37 mouse cellular contexts compared by ENCODE assay signal in genomic region chrX:9274321-9274720, GRCm38 (mm10). TPM values are rescaled to one million over a fixed set of nuclear protein-coding genes. Genes with fewer than 3 reads are reported as not detected.
DNase-seq lines count a peak whose midpoint lies in the region; ATAC-seq and TF ChIP-seq lines count a peak whose summit lies in the region.
"Had no signal": no experiment of that assay in that cellular context is flagged by ENCODE, and none has a peak within 500 bp of the region (broad histone marks: within the 10 kb centered on the region; RNA-seq: fewer than 3 reads in every experiment).

No protein-coding gene starts in this region.

- no peaks in the 10 kb centered on the region for H3K36me3 ChIP-seq in heart, embryonic 12.5 days
- H3K36me3 ChIP-seq in liver, embryonic 12.5 days, result no peaks in the 10 kb centered on the region
- no peaks in the 10 kb centered on the region for H3K36me3 ChIP-seq in liver, postnatal 0 days (replicated peaks; ENCODE audit: insufficient read depth, low read length)
- H3K36me3 ChIP-seq: embryonic facial prominence, embryonic 12.5 days; intestine, embryonic 15.5 days; limb, embryonic 12.5 days; neural tube, embryonic 15.5 days; stomach, embryonic 15.5 days had no signal

- H3K9ac ChIP-seq in heart, embryonic 12.5 days, result no peak overlapping the region
- H3K9ac ChIP-seq in liver, embryonic 12.5 days, result peak overlapping the region; percentile 90
- H3K9ac ChIP-seq in liver, postnatal 0 days (replicated peaks), result peak overlapping the region; percentile 41
- H3K9ac ChIP-seq: embryonic facial prominence, embryonic 12.5 days; intestine, embryonic 15.5 days; limb, embryonic 12.5 days; neural tube, embryonic 15.5 days; stomach, embryonic 15.5 days had no signal

- no peak for TF ChIP-seq CTCF in liver, postnatal 0 days (IDR thresholded peaks at IDR 0.05; ENCODE audit: low read depth)

- ATAC-seq in heart, embryonic 12.5 days (ENCODE audit: insufficient number of reproducible peaks, low FRiP score), result no peak
- peak; percentile 61 for ATAC-seq in erythroblast, adult 5-6 weeks (replicated peaks; ENCODE audit: low FRiP score, poor library complexity, severe bottlenecking)
- ATAC-seq in liver, embryonic 12.5 days, result peak; percentile 30; the same call in 1 of the 2 replicates
- ATAC-seq in liver, postnatal 0 days, result no peak
- ATAC-seq: forebrain, embryonic 14.5 days; hindbrain, embryonic 16.5 days; intestine, embryonic 15.5 days had no signal

- no peak for TF ChIP-seq EP300 in liver, postnatal 0 days (IDR thresholded peaks at IDR 0.05; ENCODE audit: low read depth)

- peaks cover 8% of the 10 kb centered on the region; the same call in 1 of the 2 replicates for H3K27me3 ChIP-seq in heart, embryonic 12.5 days (replicated peaks)
- peaks cover 5% of the 10 kb centered on the region; the same call in 1 of the 2 replicates for H3K27me3 ChIP-seq in liver, embryonic 12.5 days (replicated peaks)
- H3K27me3 ChIP-seq in liver, postnatal 0 days (ENCODE audit: insufficient read depth, low read length), result no peaks in the 10 kb centered on the region
- H3K27me3 ChIP-seq: embryonic facial prominence, embryonic 12.5 days; intestine, embryonic 15.5 days; neural tube, embryonic 15.5 days; stomach, embryonic 15.5 days had no signal

- H3K4me3 ChIP-seq in heart, embryonic 12.5 days, result 0 out of 2 replicates have a peak overlapping the region, but pooled peaks have one; percentile 18
- peak overlapping the region; percentile 76 for H3K4me3 ChIP-seq in liver, embryonic 12.5 days
- H3K4me3 ChIP-seq in liver, postnatal 0 days (ENCODE audit: low read depth, low read length), result peak overlapping the region; percentile 66
- H3K4me3 ChIP-seq: embryonic facial prominence, embryonic 12.5 days; intestine, embryonic 15.5 days; left cerebral cortex, adult 2 months; limb, embryonic 12.5 days; neural tube, embryonic 15.5 days had no signal

- no peak overlapping the region for H3K4me2 ChIP-seq in heart, embryonic 12.5 days
- peak overlapping the region; percentile 60 for H3K4me2 ChIP-seq in liver, embryonic 12.5 days
- H3K4me2 ChIP-seq in liver, postnatal 0 days (ENCODE audit: low read depth, low read length), result peak overlapping the region; percentile 69
- H3K4me2 ChIP-seq: embryonic facial prominence, embryonic 12.5 days; intestine, embryonic 15.5 days; limb, embryonic 12.5 days; stomach, embryonic 15.5 days had no signal

- no peak overlapping the region for H3K27ac ChIP-seq in heart, embryonic 12.5 days (ENCODE audit: poor library complexity, severe bottlenecking)
- peak overlapping the region; percentile 94 for H3K27ac ChIP-seq in liver, embryonic 12.5 days
- H3K27ac ChIP-seq in liver, postnatal 0 days (ENCODE audit: low read depth), result peak overlapping the region; percentile 49; the same call in 1 of the 2 replicates
- H3K27ac ChIP-seq: embryonic facial prominence, embryonic 12.5 days; intestine, embryonic 15.5 days; left cerebral cortex, adult 2 months; limb, embryonic 12.5 days; macrophage; neural tube, embryonic 15.5 days; stomach, embryonic 15.5 days had no signal

- H3K9me3 ChIP-seq in heart, embryonic 12.5 days (replicated peaks), result 0 out of 2 replicates have a peak, but pooled peaks cover 7% of the 10 kb centered on the region
- no peaks in the 10 kb centered on the region for H3K9me3 ChIP-seq in liver, embryonic 12.5 days (replicated peaks)
- H3K9me3 ChIP-seq in liver, postnatal 0 days (ENCODE audit: low read length), result no peaks in the 10 kb centered on the region
- H3K9me3 ChIP-seq: embryonic facial prominence, embryonic 12.5 days; intestine, embryonic 15.5 days; limb, embryonic 12.5 days; neural tube, embryonic 15.5 days; stomach, embryonic 15.5 days had no signal

- H3K4me1 ChIP-seq in heart, embryonic 12.5 days (replicated peaks), result no peaks in the 10 kb centered on the region
- peaks cover 12% of the 10 kb centered on the region; the same call in 1 of the 2 replicates for H3K4me1 ChIP-seq in liver, embryonic 12.5 days
- 0 out of 2 replicates have a peak, but pooled peaks cover 3% of the 10 kb centered on the region for H3K4me1 ChIP-seq in liver, postnatal 0 days (ENCODE audit: insufficient read depth)
- H3K4me1 ChIP-seq: embryonic facial prominence, embryonic 12.5 days; intestine, embryonic 15.5 days; limb, embryonic 12.5 days; neural tube, embryonic 15.5 days; stomach, embryonic 15.5 days had no signal

- intact Hi-C loops in heart, postnatal 36 days (cut with DNase I), result no loop called here

- no peak for DNase-seq in heart, postnatal 36 days
- peak; percentile 18 for DNase-seq in liver, postnatal 0 days
- no peak for DNase-seq in testis, postnatal 10 days (ENCODE audit: low spot score)
- DNase-seq in kidney, postnatal 4 days, result no peak
- DNase-seq in layer of hippocampus, adult 9-10 months (ENCODE audit: low spot score), result no peak
- DNase-seq: adrenal gland, postnatal 36 days; cerebellum, adult 8-10 months; cerebellum, postnatal 25 days; gastrocnemius, postnatal 14 days; heart, postnatal 14 days; kidney, adult 8-10 months; kidney, postnatal 10 days; lung, adult 2 months; lung, postnatal 10 days; midbrain, embryonic 14.5 days; retina, postnatal 1 day; right cerebral cortex, postnatal 25 days; thymus, postnatal 25 days had no signal

- 68% methylated on average over 8 of the region's 8 CpGs for WGBS in heart, embryonic 12.5 days
- WGBS in liver, embryonic 12.5 days (ENCODE audit: insufficient replicate concordance), result 50% methylated on average over 8 of the region's 8 CpGs
- WGBS in liver, postnatal 0 days (ENCODE audit: insufficient replicate concordance), result 67% methylated on average over 8 of the region's 8 CpGs

RNA-seq across cellular contexts. Expression of gene Xk, which starts 1.8 kb away (rescaled TPM):
- 9.5 and 10.6 TPM in 2 replicates for polyA plus RNA-seq in heart, embryonic 12.5 days (2016; fragmentation: Nextera tagmentation; extraction: Ambion mirVana)
- total RNA-seq in heart, postnatal 36 days (2021), result 10 to 100 TPM in 1 of 2 experiments, 1 to 10 TPM in 1; 4.8 to 11.0 TPM
- total RNA-seq in erythroblast, adult 5-6 weeks (2015; ENCODE audit: low replicate concordance), result 42.5 and 48.9 TPM in 2 replicates
- total RNA-seq in erythroblast, adult 5-6 weeks (2017; ENCODE audit: low replicate concordance), result 35.4 and 46.2 TPM in 2 replicates
- polyA plus RNA-seq in liver, embryonic 12.5 days (2016; fragmentation: Nextera tagmentation; extraction: Ambion mirVana), result 32.7 and 34.8 TPM in 2 replicates
- polyA plus RNA-seq in liver, postnatal 0 days (2015; fragmentation: Nextera tagmentation; extraction: Ambion mirVana), result 4.8 and 5.9 TPM in 2 replicates

RNA-seq across cellular contexts. Expression of gene H2al1m, which starts 9.2 kb away (rescaled TPM):
- 0.83 and 1.3 TPM in 2 replicates for polyA plus RNA-seq in heart, embryonic 12.5 days (2016; fragmentation: Nextera tagmentation; extraction: Ambion mirVana)
- total RNA-seq in heart, postnatal 36 days (2021), result under 1 TPM in 1 of 2 experiments, not detected in 1; 0.54 TPM
- total RNA-seq in erythroblast, adult 5-6 weeks (2015; ENCODE audit: low replicate concordance), result 6.5 TPM in 1 of 2 replicates, not detected in the other
- 0.68 and 3.9 TPM in 2 replicates for total RNA-seq in erythroblast, adult 5-6 weeks (2017; ENCODE audit: low replicate concordance)
- 1.8 and 2.4 TPM in 2 replicates for polyA plus RNA-seq in liver, embryonic 12.5 days (2016; fragmentation: Nextera tagmentation; extraction: Ambion mirVana)
- polyA plus RNA-seq in liver, postnatal 0 days (2015; fragmentation: Nextera tagmentation; extraction: Ambion mirVana), result 0.44 and 0.74 TPM in 2 replicates
- total RNA-seq: adrenal gland, adult 18-20 months; layer of hippocampus, adult 18-20 months; left cerebral cortex, adult 2 months; left cerebral cortex, postnatal 25 days had no signal
- polyA plus RNA-seq: embryonic facial prominence, embryonic 12.5 days; forebrain, embryonic 14.5 days; heart, embryonic 14.5 days; hindbrain, embryonic 11.5 days; intestine, embryonic 15.5 days; limb, embryonic 12.5 days; lung, adult 2 months; macrophage; neural tube, embryonic 15.5 days had no signal

RNA-seq across cellular contexts. Expression of gene Gm14862, which starts 17.6 kb away (rescaled TPM):
- polyA plus RNA-seq in heart, embryonic 12.5 days (2016; fragmentation: Nextera tagmentation; extraction: Ambion mirVana), result 0.49 and 0.89 TPM in 2 replicates
- not detected for total RNA-seq in heart, postnatal 36 days (2021)
- 9.4 TPM in 1 of 2 replicates, not detected in the other for total RNA-seq in erythroblast, adult 5-6 weeks (2015; ENCODE audit: low replicate concordance)
- 1.4 and 5.6 TPM in 2 replicates for total RNA-seq in erythroblast, adult 5-6 weeks (2017; ENCODE audit: low replicate concordance)
- polyA plus RNA-seq in liver, embryonic 12.5 days (2016; fragmentation: Nextera tagmentation; extraction: Ambion mirVana), result 2.8 and 3.0 TPM in 2 replicates
- polyA plus RNA-seq in liver, postnatal 0 days (2015; fragmentation: Nextera tagmentation; extraction: Ambion mirVana), result 1.4 and 1.9 TPM in 2 replicates
- total RNA-seq: adrenal gland, adult 18-20 months; adrenal gland, postnatal 36 days; gastrocnemius, postnatal 14 days; granulocyte monocyte progenitor cell, adult 5-6 weeks; heart, postnatal 14 days; layer of hippocampus, adult 18-20 months; layer of hippocampus, postnatal 14 days; left cerebral cortex, adult 2 months; left cerebral cortex, postnatal 25 days had no signal
- polyA plus RNA-seq: forebrain, embryonic 14.5 days; hindbrain, embryonic 11.5 days; hindbrain, embryonic 16.5 days; intestine, embryonic 15.5 days; limb, embryonic 12.5 days; lung, adult 2 months; macrophage; midbrain, embryonic 14.5 days; neural tube, embryonic 15.5 days had no signal

Comparison
In these comparisons a context has a peak if more than half of its experiments do, and no peak if none do; other contexts are left out.
1. ATAC-seq: peak in erythroblast, adult 5-6 weeks (single experiment) and liver, embryonic 12.5 days (single experiment); none in heart, embryonic 12.5 days (single experiment) and liver, postnatal 0 days (single experiment).
2. H3K4me3 ChIP-seq: peak in every context shown above with its lines; median percentile 76 in liver, embryonic 12.5 days; 66 in liver, postnatal 0 days; 18 in heart, embryonic 12.5 days.